Mouse (Mus musculus) kidney, adult 2 months (tissue): ENCODE data around the gene Plpp4.

Experiments
- CTCF ChIP-seq: fragments of 200-500 bp; conservative IDR thresholded peaks from 2 replicates; pipeline ENCODE4 v1.5.1; 2011; ENCODE audit warnings: low read depth, mild to moderate bottlenecking, control low read depth, low read length, moderate library complexity, mixed read lengths; ENCODE audit not compliant: insufficient read depth, insufficient read length
- POLR2A ChIP-seq: fragments of 200-500 bp; IDR thresholded peaks from one replicate; pipeline ENCODE4 v1.6.1; 2011; ENCODE audit warnings: low read depth, low read length, control low read depth

GRCm38 (mm10) chr7:129277751-129278150, 20.9 kb downstream of the Plpp4 start:
- no peak for TF ChIP-seq POLR2A
- no peak for TF ChIP-seq CTCF
